Mouse (Mus musculus) heart, adult 2 months (tissue): ENCODE measurements around the gene Cpd.

Experiments
- CTCF ChIP-seq: fragments of 200-600 bp; IDR thresholded peaks from 2 replicates; pipeline ENCODE4 v1.8.1; 2022; ENCODE audit warnings: antibody characterized with exemption, mild to moderate bottlenecking, moderate library complexity
- POLR2A ChIP-seq: fragments of 200-500 bp; IDR thresholded peaks from 2 replicates; pipeline ENCODE4 v1.6.1; 2011; ENCODE audit warnings: mild to moderate bottlenecking, low read depth, low read length, control low read depth; ENCODE audit not compliant: insufficient read depth

DNA sequence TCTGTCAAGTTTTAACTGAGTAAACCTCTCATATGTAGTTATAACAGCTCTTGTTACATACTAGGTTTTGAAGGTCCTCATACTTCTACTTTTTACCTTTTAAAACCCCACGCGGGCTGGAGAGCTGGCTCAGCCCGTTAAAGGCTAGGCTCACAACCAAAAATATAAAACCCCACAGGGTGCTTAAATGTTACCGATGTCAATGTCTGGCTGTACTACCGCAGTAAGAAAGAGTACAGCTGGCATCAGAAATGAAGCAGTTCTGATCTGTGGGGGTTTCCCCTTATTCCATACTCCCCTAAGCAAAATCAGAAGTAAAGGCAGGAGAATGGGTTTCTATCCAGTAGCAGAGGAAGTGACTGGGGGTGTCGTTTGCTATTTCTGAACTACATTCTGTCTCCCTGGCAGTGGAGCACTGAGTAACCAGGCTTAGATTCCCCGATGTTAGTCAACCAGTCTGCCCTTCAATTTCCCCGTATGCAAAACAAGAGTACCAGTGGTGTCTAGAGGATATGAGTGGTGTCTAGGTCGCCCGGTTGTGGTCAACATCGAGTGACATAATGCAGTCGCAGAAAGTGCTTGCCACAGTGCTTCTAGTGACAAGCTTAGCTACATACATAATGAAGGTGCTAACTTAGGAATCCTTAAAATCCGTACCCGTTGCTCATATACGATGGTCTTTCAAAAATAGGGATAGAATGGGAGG is 1.4 kb downstream of the Cpd start:
- TF ChIP-seq POLR2A (no peak), CTCF (no peak)
